8 mouse cellular contexts compared by ENCODE assay signal in genomic region chr13:63305160-63306011, GRCm38 (mm10).
DNase-seq lines count a peak whose midpoint lies in the region; ATAC-seq and TF ChIP-seq lines count a peak whose summit lies in the region.

No protein-coding gene starts in this region.

- no peaks in the 10 kb centered on the region for H3K27me3 ChIP-seq in hindbrain, embryonic 16.5 days (replicated peaks; ENCODE audit: control insufficient read depth, insufficient read depth, low read length)
- no peaks in the 10 kb centered on the region for H3K27me3 ChIP-seq in neural tube, embryonic 13.5 days
- H3K27me3 ChIP-seq in thymus, adult 2 months (ENCODE audit: control insufficient read depth, insufficient read depth, low read length) = no peaks in the 10 kb centered on the region
- H3K27me3 ChIP-seq in forebrain, embryonic 11.5 days (ENCODE audit: control insufficient read depth, insufficient read depth, low read length) = no peaks in the 10 kb centered on the region

- H3K36me3 ChIP-seq in hindbrain, embryonic 16.5 days (ENCODE audit: control insufficient read depth, insufficient read depth, low read length) = peaks cover 2% of the 10 kb centered on the region
- H3K36me3 ChIP-seq in neural tube, embryonic 13.5 days = peaks cover 35% of the 10 kb centered on the region
- H3K36me3 ChIP-seq in thymus, adult 2 months (ENCODE audit: control insufficient read depth, insufficient read depth, low read length) = peaks cover 17% of the 10 kb centered on the region
- no peaks in the 10 kb centered on the region; the same call in 1 of the 2 replicates for H3K36me3 ChIP-seq in forebrain, embryonic 11.5 days (ENCODE audit: control insufficient read depth, insufficient read depth, low read length)

- H3K4me2 ChIP-seq in hindbrain, embryonic 16.5 days (ENCODE audit: low read length) = no peak overlapping the region
- H3K4me2 ChIP-seq in neural tube, embryonic 13.5 days = peak overlapping the region; percentile 3; the same call in 1 of the 2 replicates
- H3K4me2 ChIP-seq in forebrain, embryonic 11.5 days (ENCODE audit: low read depth, low read length, severe bottlenecking) = no peak overlapping the region

- no peak overlapping the region for H3K4me3 ChIP-seq in hindbrain, embryonic 16.5 days (ENCODE audit: low read length)
- no peak overlapping the region for H3K4me3 ChIP-seq in neural tube, embryonic 13.5 days
- H3K4me3 ChIP-seq in thymus, adult 2 months (ENCODE audit: control insufficient read depth, insufficient read depth, low read length) = no peak overlapping the region
- H3K4me3 ChIP-seq in forebrain, embryonic 11.5 days (ENCODE audit: low read depth, low read length) = no peak overlapping the region

- no peak for TF ChIP-seq CTCF in thymus, adult 2 months (IDR thresholded peaks at IDR 0.05; ENCODE audit: borderline replicate concordance, control insufficient read depth, extremely low read depth, insufficient read depth, low read length, poor library complexity)

- ATAC-seq in hindbrain, embryonic 16.5 days = peak; percentile 65
- ATAC-seq in neural tube, embryonic 13.5 days (ENCODE audit: low read depth) = peak; percentile 85
- no peak; the same call in 1 of the 2 replicates for ATAC-seq in forebrain, embryonic 11.5 days (replicated peaks; ENCODE audit: low FRiP score)

- peaks cover 6% of the 10 kb centered on the region for H3K4me1 ChIP-seq in hindbrain, embryonic 16.5 days (ENCODE audit: control insufficient read depth, insufficient read depth, low read depth, low read length)
- H3K4me1 ChIP-seq in neural tube, embryonic 13.5 days (replicated peaks) = peaks cover 43% of the 10 kb centered on the region
- peaks cover 10% of the 10 kb centered on the region for H3K4me1 ChIP-seq in thymus, adult 2 months (replicated peaks; ENCODE audit: control insufficient read depth, insufficient read depth, low read length)
- no peaks in the 10 kb centered on the region for H3K4me1 ChIP-seq in forebrain, embryonic 11.5 days (replicated peaks; ENCODE audit: control insufficient read depth, insufficient read depth, low read length)

- no peaks in the 10 kb centered on the region for H3K9me3 ChIP-seq in hindbrain, embryonic 16.5 days (ENCODE audit: control insufficient read depth, low read length)
- H3K9me3 ChIP-seq in neural tube, embryonic 13.5 days = no peaks in the 10 kb centered on the region
- no peaks in the 10 kb centered on the region for H3K9me3 ChIP-seq in forebrain, embryonic 11.5 days (ENCODE audit: control insufficient read depth, low read length)

- no peak overlapping the region for H3K9ac ChIP-seq in hindbrain, embryonic 16.5 days (ENCODE audit: low read depth, low read length)
- peak overlapping the region; percentile 2; the same call in 1 of the 2 replicates for H3K9ac ChIP-seq in neural tube, embryonic 13.5 days
- H3K9ac ChIP-seq in forebrain, embryonic 11.5 days (ENCODE audit: low read length) = no peak overlapping the region

- peak; percentile 31 for DNase-seq in kidney, postnatal 14 days
- DNase-seq in kidney, adult 8-10 months = no peak
- peak; percentile 79 for DNase-seq in Muller cell, postnatal 12 days (ENCODE audit: inconsistent ontology term)
- peak; percentile 57 to 63 for DNase-seq in cerebellum, postnatal 25 days
- no peak for DNase-seq in thymus, adult 2 months
- no peak for DNase-seq in forebrain, embryonic 11.5 days (ENCODE audit: low spot score)

- TF ChIP-seq POLR2A in thymus, adult 2 months (IDR thresholded peaks at IDR 0.05; ENCODE audit: control insufficient read depth, extremely low read depth, insufficient read depth, low read length, poor library complexity) = no peak

- WGBS in hindbrain, embryonic 16.5 days = 38% methylated on average over 16 of the region's 16 CpGs
- 6% methylated on average over 16 of the region's 16 CpGs for WGBS in neural tube, embryonic 13.5 days
- WGBS in thymus, adult 2 months = 94% methylated on average over 16 of the region's 16 CpGs
- WGBS in forebrain, embryonic 11.5 days = 82% methylated on average over 16 of the region's 16 CpGs

- H3K27ac ChIP-seq in hindbrain, embryonic 16.5 days (ENCODE audit: low read depth, low read length) = no peak overlapping the region; the same call in 1 of the 2 replicates
- H3K27ac ChIP-seq in neural tube, embryonic 13.5 days (replicated peaks) = peak overlapping the region; percentile 78
- no peak overlapping the region for H3K27ac ChIP-seq in thymus, adult 2 months (ENCODE audit: control insufficient read depth, insufficient read depth, low read length)
- no peak overlapping the region for H3K27ac ChIP-seq in forebrain, embryonic 11.5 days (ENCODE audit: low read depth, low read length)

Comparison
In these comparisons a context has a peak if more than half of its experiments do, and no peak if none do; other contexts are left out.
1. DNase-seq: peak in kidney, postnatal 14 days (single experiment), Muller cell, postnatal 12 days (single experiment) and cerebellum, postnatal 25 days (2 of 2); none in kidney, adult 8-10 months (0 of 2), thymus, adult 2 months (single experiment) and forebrain, embryonic 11.5 days (single experiment).